Mouse (Mus musculus): ENCODE measurements around the gene Srpk3. TPM values are rescaled to one million over a fixed set of nuclear protein-coding genes. Genes with fewer than 3 reads are reported as not detected.

The Srpk3 gene
- polyA plus RNA-seq, 1 experiment: 4.6 TPM

DNA sequence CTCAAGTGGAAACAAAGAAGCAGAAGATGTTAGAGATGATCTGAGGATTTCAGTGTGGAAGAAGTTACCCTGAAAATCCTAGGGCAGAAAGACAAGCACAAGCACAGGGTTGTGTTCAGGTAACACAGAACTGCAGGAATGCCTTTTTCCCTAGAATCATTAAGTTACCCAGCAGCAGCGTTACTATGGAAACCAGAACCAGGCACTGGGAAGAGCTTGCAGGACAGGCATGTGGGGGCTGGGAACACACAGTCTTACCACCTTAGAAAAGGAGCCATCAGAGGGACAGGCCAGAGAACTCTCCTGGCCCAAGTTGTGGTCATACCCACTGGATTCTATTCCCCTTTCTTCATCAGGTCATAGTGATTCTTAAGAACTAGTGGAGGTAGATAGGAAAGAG is 31.6 kb downstream of the Srpk3 start:
- DNase-seq (ENCODE audit: low read depth): no peak

DNA sequence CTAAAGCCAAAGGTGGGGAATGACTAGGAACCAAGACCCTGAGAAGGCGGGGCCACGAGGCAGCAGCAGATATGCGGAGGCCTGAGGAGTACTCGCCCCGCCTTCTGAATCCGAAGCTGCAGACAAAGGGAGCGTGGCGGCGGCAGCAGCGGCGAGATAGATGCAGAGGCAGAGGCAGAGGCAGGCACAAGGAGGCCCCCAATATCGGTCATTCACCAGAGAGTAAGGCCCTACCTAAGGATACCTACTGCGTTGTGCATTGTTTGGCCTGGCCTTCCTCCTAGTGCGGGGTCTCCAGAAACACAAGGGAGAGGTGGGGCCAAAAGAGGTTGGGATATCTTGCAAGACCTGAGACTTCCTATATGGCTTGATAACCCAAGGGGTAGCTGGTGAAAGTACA is 40.9 kb downstream of the Srpk3 start:
- no peak for DNase-seq (ENCODE audit: low read depth)

DNA sequence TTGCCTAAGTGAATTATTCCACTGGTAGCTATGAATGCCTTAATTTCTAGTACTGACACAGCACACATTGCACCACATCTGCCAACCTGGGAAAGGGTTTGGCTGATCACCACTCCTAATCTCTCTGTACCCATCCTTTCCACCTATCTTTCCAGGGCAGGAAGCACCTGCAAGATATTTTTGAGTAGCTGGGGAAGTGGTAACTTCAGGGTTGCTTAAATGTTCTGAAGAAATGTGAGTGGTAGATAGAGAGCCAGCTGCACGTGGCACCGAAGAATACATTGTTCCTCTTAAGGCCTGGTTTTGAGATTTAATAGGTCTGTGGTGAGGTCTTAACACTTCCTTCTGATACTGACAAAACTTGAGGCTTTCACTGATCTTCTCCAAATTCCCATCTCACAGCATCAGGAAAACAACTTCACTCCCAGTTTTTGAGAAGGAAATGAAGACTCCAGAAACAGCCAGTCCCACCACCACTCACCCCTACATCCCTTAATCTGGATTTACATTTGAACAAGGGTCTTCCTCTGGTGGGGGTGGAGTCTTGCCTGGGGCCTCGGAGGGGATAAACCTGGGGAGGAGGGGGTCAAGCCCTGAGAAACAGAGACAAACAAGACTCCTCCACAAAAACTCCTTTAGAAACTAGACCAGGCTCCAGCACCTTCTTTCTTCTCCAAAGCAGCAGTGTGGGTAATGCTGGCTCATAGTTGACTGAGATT is 42.5 kb downstream of the Srpk3 start:
- DNase-seq (ENCODE audit: low read depth): no peak

DNA sequence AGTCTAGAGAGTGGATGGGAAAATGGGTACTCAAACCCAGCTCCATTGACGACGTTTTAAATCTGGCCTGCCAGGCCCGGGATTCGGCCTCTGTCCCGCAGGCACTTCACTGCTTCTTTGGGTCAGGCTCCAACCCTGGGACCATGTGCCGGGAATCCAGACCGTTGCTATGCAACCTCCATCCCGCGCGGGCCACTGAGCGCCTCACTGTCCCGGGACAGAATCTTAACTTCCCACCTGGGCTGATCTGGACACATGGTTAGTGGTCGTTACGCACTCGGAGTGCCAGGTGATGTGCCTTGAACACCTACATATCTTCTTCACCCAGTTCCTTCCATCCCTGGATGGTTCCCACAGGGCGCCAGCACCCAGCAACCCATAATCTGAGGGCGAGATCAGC is 49.5 kb downstream of the Srpk3 start:
- DNase-seq (ENCODE audit: low read depth): no peak

DNA sequence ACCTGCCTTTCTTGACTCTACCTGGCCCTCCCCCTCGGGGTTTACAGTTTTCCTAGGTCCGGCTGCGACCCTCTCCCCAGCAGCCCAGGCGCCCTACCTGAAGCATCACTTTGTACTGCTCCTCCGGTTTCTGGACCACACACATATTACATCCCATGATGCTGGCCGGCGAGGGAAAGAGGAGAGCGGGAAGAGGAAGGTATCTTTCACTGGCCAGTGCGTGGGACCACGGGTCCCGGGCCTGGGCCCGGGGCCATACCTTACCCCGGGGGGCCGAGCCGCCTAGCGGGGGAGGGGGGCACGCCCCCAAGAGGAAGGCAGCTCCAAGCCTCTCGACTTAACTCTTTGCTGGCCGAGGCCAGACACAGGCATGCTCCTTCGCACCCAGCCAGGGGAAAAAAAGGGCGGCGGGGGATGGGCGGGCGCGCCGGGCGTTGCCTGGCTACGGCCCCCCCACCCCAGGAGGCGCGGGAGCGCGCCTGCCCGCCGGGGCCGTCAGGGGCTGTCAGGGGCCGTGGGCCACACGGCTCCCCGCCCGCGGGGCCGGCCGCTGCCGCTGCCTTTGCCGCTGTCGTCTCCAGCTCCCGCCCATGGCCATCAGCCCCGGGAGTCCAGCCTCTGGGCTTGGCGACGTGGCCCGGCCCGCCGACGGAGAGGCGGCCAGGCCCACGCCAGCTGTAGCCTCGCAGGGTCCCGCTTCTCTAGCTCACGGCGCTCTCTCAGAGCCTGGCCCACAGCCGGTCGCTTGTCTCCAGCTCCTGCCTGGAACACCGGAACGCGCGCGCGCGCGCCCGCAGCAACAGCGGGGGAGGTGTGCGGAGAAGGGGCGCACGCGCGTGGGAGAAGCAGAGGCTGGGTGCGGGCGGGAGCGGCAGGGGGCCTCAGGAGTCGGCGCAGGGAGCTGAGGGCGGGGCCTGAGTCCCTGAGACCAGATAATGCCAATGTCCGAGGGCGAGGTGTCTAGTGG is 50.3 kb downstream of the Srpk3 start, which contains the start of gene Pdzd4:
Gene Pdzd4 (minus strand): TSS at position 785 of the 967 bp plus-strand sequence.
- no peak for DNase-seq (ENCODE audit: low read depth)

Other genes starting within 250 kb of the Srpk3 start
- gene Dusp9, start 135.0 kb upstream of the Srpk3 start, polyA plus RNA-seq (2012; rRNA removed): 0.72 and 2.5 TPM in 2 replicates
- gene Pnck, start 114.3 kb upstream of the Srpk3 start, polyA plus RNA-seq (2012; rRNA removed): 13.0 and 19.9 TPM in 2 replicates
- 29.2 and 31.7 TPM in 2 replicates for gene Slc6a8, start 101.3 kb upstream of the Srpk3 start, polyA plus RNA-seq (2012; rRNA removed)
- 101 and 136 TPM in 2 replicates for gene Bcap31, start 58.2 kb upstream of the Srpk3 start, polyA plus RNA-seq (2012; rRNA removed)
- gene Abcd1, start 57.8 kb upstream of the Srpk3 start, polyA plus RNA-seq (2012; rRNA removed): 20.6 and 21.6 TPM in 2 replicates
- 0.88 and 1.6 TPM in 2 replicates for gene Plxnb3, start 17.3 kb upstream of the Srpk3 start, polyA plus RNA-seq (2012; rRNA removed)
- 303 and 377 TPM in 2 replicates for gene Idh3g, start 12.5 kb downstream of the Srpk3 start, polyA plus RNA-seq (2012; rRNA removed)
- gene Ssr4, start 12.6 kb downstream of the Srpk3 start, polyA plus RNA-seq (2012; rRNA removed): 419 and 485 TPM in 2 replicates
- gene Pdzd4, start 50.6 kb downstream of the Srpk3 start, polyA plus RNA-seq (2012; rRNA removed): 1.7 and 2.2 TPM in 2 replicates
- gene Avpr2, start 117.7 kb downstream of the Srpk3 start, polyA plus RNA-seq (2012; rRNA removed): not detected in 2 replicates
- gene L1cam, start 121.7 kb downstream of the Srpk3 start, polyA plus RNA-seq (2012; rRNA removed): 1.6 and 1.9 TPM in 2 replicates
- gene Arhgap4, start 147.5 kb downstream of the Srpk3 start, polyA plus RNA-seq (2012; rRNA removed): 9.2 TPM in 2 replicates
- 63.3 and 74.8 TPM in 2 replicates for gene Naa10, start 147.5 kb downstream of the Srpk3 start, polyA plus RNA-seq (2012; rRNA removed)
- gene Renbp, start 156.4 kb downstream of the Srpk3 start, polyA plus RNA-seq (2012; rRNA removed): 33.3 and 35.8 TPM in 2 replicates
- gene Hcfc1, start 192.0 kb downstream of the Srpk3 start, polyA plus RNA-seq (2012; rRNA removed): 36.2 and 66.9 TPM in 2 replicates
- 230 and 236 TPM in 2 replicates for gene Irak1, start 249.5 kb downstream of the Srpk3 start, polyA plus RNA-seq (2012; rRNA removed)

Measured in gonadal fat pad, adult 2 months (tissue).